Mouse (Mus musculus): ENCODE results near the gene Mfap1b. TPM values are rescaled to one million over a fixed set of nuclear protein-coding genes. Genes with fewer than 3 reads are reported as not detected.
"Not testable (repeated sequence)": the region's sequence is repeated elsewhere in the genome, so short reads cannot be mapped to it uniquely, and the experiment has no call there.

The Mfap1b gene
- polyA plus RNA-seq, 1 experiment, result 0.29 TPM

DNA sequence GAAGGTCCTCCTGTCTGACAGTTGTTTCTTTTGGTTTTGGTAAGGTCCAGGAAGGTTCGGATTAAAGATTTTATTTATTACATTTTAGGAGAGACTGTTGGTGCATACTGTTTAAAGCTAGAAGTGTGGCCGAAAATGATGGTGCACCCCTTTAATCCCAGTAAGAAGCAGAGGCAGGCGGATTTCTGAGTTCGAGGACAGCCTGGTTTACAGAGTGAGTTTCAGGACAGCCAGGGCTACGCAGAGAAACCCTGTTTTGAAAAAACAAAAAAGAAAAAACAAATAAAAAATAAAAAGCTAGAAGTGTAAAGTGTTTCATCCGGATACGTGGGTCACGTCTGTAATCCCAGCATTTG is 291 bp upstream of the Mfap1b start:
- H3K4me1 ChIP-seq (ENCODE audit: control insufficient read depth), result peaks cover 10% of the 10 kb centered on the region
- TF ChIP-seq GATA1 (IDR thresholded peaks at IDR 0.05; ENCODE audit: low read length), result no peak
- peak overlapping the region; percentile 71 for H3K4me3 ChIP-seq (replicated peaks)
- no peaks in the 10 kb centered on the region for H3K9me3 ChIP-seq (ENCODE audit: control insufficient read depth, low read length)
- H3K36me3 ChIP-seq (ENCODE audit: control insufficient read depth), result peaks cover 14% of the 10 kb centered on the region
- H3K27me3 ChIP-seq (ENCODE audit: control insufficient read depth), result no peaks in the 10 kb centered on the region

DNA sequence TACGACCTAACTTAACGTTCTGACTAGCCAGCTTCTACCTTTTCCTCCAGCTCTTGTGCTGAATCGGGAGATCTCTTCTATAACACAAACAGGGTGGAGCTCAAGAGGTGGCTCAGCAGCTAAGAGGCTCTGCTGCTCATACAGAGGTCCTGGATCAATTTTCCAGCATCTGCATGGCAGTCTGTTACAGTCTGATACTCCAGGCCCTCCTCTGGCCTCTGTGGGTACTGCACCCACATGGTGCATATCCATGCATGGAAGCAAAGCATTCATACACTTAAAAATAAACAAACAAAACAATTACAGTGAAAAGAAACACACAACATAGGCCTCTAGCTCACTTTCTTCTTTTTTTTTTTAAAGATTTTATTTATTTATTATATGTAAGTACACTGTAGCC is 1.1 kb downstream of the Mfap1b start:
- not testable (repeated sequence) for H3K4me3 ChIP-seq (replicated peaks); H3K4me1 ChIP-seq (ENCODE audit: control insufficient read depth); H3K9me3 ChIP-seq (ENCODE audit: control insufficient read depth, low read length); H3K27me3 ChIP-seq (ENCODE audit: control insufficient read depth)
- peaks cover 16% of the 10 kb centered on the region for H3K36me3 ChIP-seq (ENCODE audit: control insufficient read depth)

DNA sequence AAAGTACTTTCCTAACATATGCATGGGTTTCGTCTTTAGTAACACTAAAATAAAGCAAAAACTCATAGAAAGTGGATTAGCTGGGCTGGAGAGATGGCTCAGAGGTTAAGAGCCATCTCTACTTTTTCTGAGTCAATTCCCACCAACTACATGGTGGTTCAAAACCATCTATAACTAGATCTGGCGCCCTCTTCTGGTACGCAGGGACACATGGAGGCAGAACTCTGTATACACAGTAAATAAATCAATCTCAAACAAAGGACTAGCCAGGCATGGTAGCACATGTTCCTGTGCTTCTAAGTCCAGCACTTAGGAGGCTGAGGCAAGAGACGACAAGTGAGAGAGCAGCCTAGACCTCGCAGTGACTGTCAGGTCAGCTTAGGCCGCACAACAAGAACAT is 4.9 kb downstream of the Mfap1b start:
- H3K4me1 ChIP-seq (ENCODE audit: control insufficient read depth); H3K9me3 ChIP-seq (ENCODE audit: control insufficient read depth, low read length); H3K27me3 ChIP-seq (ENCODE audit: control insufficient read depth); H3K4me3 ChIP-seq (replicated peaks): not testable (repeated sequence)
- H3K36me3 ChIP-seq (ENCODE audit: control insufficient read depth), result peaks cover 11% of the 10 kb centered on the region

DNA sequence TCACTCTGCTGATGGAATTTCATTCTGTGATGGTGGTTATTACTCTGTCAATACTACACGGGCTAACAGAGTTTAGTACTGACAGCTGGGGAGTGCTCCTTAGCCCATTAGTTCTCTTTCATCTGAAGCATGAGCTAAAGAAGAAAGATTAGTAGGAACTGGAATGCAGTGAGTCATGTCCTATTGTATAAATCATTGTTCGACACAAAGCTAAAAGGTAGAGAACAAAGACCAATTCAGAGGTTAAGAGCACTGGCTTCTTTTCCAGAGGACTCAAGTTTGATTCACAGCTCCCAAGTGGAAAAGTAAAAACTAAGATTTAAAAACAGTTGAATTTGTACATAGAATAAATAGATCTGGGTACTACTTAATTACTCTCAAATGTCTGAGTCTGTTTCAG is 13.8 kb downstream of the Mfap1b start:
- no peaks in the 10 kb centered on the region for H3K9me3 ChIP-seq (ENCODE audit: control insufficient read depth, low read length)
- H3K27me3 ChIP-seq (ENCODE audit: control insufficient read depth), result no peaks in the 10 kb centered on the region
- H3K36me3 ChIP-seq (ENCODE audit: control insufficient read depth), result peaks cover 32% of the 10 kb centered on the region
- H3K4me3 ChIP-seq (replicated peaks), result no peak overlapping the region
- no peak for TF ChIP-seq GATA1 (IDR thresholded peaks at IDR 0.05; ENCODE audit: low read length)
- no peak for TF ChIP-seq TAL1 (IDR thresholded peaks at IDR 0.05; ENCODE audit: low read length)
- peaks cover 30% of the 10 kb centered on the region for H3K4me1 ChIP-seq (ENCODE audit: control insufficient read depth)

DNA sequence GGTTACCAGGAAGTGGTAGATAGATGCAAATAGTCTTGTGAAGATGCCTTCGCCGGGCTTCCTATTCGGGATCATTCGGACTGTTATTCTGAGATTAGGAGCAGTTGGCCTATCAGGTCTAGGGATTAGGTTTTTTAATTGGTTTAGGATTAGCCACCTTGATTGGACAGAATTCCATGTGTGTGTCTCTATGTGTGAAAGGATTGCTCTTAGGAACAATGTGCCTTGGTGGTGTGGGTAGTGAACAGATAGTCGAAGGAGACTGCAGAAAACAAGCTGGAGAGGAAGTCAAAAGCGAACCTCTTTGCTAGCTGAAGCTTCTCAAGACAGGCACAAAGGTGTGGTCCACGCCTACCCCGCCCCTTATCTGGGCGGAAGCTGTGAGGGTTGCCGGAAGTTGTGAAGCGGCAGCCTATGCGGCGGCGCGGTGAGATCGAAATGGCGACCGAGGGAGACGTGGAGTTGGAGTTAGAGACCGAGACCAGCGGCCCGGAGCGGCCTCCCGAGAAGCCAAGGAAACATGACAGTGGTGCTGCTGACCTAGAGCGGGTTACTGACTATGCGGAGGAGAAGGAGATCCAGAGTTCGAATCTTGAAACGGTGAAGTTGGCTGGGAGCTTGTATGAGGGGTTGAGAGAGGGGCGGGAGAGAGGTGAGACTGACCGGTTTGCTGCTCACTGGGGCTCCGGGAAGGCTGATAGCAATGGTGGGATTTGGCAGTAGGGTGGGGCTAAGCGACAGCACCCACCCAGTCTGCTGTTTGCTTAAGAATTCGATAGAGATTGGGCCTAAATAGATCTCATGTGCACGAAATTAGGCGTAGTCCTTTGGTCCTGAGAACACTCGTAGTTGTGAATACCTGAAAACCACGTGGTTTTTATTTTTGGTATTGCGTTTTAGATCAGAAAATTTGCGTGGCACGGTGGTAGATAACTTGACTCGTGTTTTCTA is 16.9 kb downstream of the Mfap1b start, which contains the start of gene Serinc4:
Gene Serinc4 (minus strand): TSS at position 90 of the 951 bp plus-strand sequence.
- Histone ChIP-seq H3K36me3 (ENCODE audit: control insufficient read depth) (peaks cover 55% of the 10 kb centered on the region), H3K4me1 (ENCODE audit: control insufficient read depth) (peaks cover 37% of the 10 kb centered on the region), H3K4me3 (replicated peaks) (peak within 1 kb of the TSS; percentile 79), H3K27me3 (ENCODE audit: control insufficient read depth) (no peaks in the 10 kb centered on the region), H3K9me3 (ENCODE audit: control insufficient read depth, low read length) (no peaks in the 10 kb centered on the region)
- TF ChIP-seq GATA1 (IDR thresholded peaks at IDR 0.05; ENCODE audit: low read length) (peak; percentile 55; the same call in 1 of the 2 replicates), TAL1 (IDR thresholded peaks at IDR 0.05; ENCODE audit: low read length) (no peak)

DNA sequence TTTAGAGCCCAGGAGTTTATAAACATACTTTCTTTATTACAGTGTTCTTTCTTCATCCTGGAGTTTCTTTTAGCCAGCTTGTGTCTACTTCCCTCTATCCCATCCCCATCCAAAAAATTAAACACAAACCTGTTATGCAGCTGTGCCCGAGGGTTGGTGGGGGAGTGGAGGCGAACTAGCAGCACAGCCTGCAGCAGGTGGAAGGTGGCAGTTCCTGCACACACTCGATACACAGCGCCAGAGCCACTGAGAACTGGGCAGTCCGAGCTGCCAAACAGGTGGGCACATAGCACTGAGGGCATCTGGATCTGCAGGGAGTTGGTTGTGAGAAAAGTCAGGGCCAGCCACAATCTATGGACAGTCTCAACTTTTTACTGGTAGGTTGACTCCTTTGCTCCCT is 18.3 kb downstream of the Mfap1b start:
- Histone ChIP-seq H3K27me3 (ENCODE audit: control insufficient read depth) (no peaks in the 10 kb centered on the region), H3K36me3 (ENCODE audit: control insufficient read depth) (peaks cover 60% of the 10 kb centered on the region), H3K4me1 (ENCODE audit: control insufficient read depth) (peaks cover 45% of the 10 kb centered on the region), H3K9me3 (ENCODE audit: control insufficient read depth, low read length) (no peaks in the 10 kb centered on the region), H3K4me3 (replicated peaks) (no peak overlapping the region)
- TF ChIP-seq GATA1 (IDR thresholded peaks at IDR 0.05; ENCODE audit: low read length) (no peak), TAL1 (IDR thresholded peaks at IDR 0.05; ENCODE audit: low read length) (no peak)

DNA sequence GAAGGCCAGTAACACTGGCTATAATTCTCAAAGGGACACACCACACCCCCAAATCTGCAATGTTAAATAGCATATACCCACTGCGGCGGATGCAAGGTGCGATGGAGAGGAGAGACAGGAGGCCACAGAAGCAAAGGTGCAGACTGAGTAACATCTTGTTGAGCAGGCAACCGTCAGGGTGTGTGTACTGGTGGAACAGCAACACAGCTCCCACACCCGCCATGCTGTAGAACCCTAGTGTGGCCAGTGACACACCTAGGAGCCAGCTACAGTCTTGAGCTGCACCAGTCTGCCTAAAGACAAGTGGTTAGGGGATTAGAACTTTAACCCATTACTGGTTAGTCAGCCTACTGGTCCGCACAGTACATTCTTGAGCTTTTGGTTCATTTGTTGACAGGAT is 19.9 kb downstream of the Mfap1b start:
- H3K27me3 ChIP-seq (ENCODE audit: control insufficient read depth), result no peaks in the 10 kb centered on the region
- no peak overlapping the region for H3K4me3 ChIP-seq (replicated peaks)
- peaks cover 49% of the 10 kb centered on the region for H3K36me3 ChIP-seq (ENCODE audit: control insufficient read depth)
- TF ChIP-seq TAL1 (IDR thresholded peaks at IDR 0.05; ENCODE audit: low read length) (no peak), GATA1 (IDR thresholded peaks at IDR 0.05; ENCODE audit: low read length) (no peak)
- H3K4me1 ChIP-seq (ENCODE audit: control insufficient read depth), result peaks cover 53% of the 10 kb centered on the region
- no peaks in the 10 kb centered on the region for H3K9me3 ChIP-seq (ENCODE audit: control insufficient read depth, low read length)

DNA sequence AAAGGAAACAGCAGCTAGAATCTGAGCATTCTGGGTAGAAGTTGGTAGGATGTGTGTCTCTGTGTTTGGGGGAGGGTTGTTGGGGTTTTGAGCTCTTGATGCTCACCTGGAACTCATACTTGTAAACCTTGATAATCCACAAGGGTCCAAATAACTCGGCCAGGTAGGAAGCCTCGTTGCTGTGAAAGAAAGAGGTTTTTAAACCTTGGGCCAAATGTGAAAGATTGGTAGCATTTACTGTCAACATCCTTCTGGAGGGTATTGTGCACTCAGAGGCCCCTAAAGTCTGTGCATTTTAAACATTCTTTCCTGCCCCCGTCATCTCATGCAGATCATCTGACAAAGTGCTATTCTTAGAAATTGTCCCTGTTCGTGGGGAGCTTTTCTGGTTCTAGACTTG is 20.9 kb downstream of the Mfap1b start, which contains the start of gene Hypk:
Gene Hypk (plus strand): TSS at position 301 of the 400 bp plus-strand sequence.
- Histone ChIP-seq H3K4me3 (replicated peaks) (no peak within 1 kb of the TSS), H3K27me3 (ENCODE audit: control insufficient read depth) (no peaks in the 10 kb centered on the region), H3K9me3 (ENCODE audit: control insufficient read depth, low read length) (no peaks in the 10 kb centered on the region), H3K36me3 (ENCODE audit: control insufficient read depth) (peaks cover 41% of the 10 kb centered on the region), H3K4me1 (ENCODE audit: control insufficient read depth) (peaks cover 53% of the 10 kb centered on the region)
- TF ChIP-seq TAL1 (IDR thresholded peaks at IDR 0.05; ENCODE audit: low read length), result no peak
- no peak for TF ChIP-seq GATA1 (IDR thresholded peaks at IDR 0.05; ENCODE audit: low read length)

DNA sequence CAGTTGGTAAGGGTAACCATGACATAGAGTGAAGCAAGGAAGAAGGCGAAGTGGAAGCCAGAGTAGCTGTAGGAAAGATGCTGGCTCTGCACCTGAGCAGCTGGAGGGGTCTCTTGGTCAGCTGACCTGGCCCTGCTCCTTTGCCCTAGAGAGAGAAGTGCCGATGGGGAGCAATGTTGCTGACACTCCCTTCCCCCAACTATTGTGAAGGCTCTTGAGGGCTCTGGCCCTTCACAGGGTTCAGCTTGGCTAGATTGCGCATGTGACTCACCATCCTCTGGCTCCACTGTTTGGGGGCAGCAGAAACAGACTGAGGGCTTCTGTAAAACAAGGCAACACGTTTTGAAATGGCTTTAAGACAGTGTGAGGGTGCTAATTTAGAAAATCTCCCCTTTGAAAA is 21.5 kb downstream of the Mfap1b start:
- Histone ChIP-seq H3K4me1 (ENCODE audit: control insufficient read depth) (peaks cover 52% of the 10 kb centered on the region), H3K9me3 (ENCODE audit: control insufficient read depth, low read length) (no peaks in the 10 kb centered on the region), H3K27me3 (ENCODE audit: control insufficient read depth) (no peaks in the 10 kb centered on the region), H3K36me3 (ENCODE audit: control insufficient read depth) (peaks cover 41% of the 10 kb centered on the region), H3K4me3 (replicated peaks) (no peak overlapping the region)
- TF ChIP-seq GATA1 (IDR thresholded peaks at IDR 0.05; ENCODE audit: low read length) (no peak), TAL1 (IDR thresholded peaks at IDR 0.05; ENCODE audit: low read length) (no peak)

DNA sequence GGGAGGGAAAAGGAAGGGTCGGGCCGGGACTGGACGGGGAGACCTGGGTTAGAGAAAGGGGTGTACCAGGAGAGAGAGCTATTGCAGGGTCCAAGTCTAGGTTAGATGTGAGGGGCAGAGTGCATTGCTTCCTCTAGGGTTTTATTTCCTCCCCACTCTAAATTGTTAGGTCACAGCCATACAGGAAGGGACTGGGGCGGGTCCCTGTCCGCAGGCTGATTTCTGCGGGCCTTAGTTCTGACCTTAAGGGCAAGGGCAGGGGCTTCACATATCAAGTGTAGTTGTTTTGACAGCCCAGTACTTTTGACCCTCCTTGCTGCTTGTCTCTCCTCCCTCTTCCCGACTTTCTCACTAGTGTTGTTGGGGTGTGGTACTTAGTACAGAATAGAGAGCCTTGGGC is 23.8 kb downstream of the Mfap1b start:
- no peak for TF ChIP-seq TAL1 (IDR thresholded peaks at IDR 0.05; ENCODE audit: low read length)
- TF ChIP-seq GATA1 (IDR thresholded peaks at IDR 0.05; ENCODE audit: low read length), result no peak
- H3K27me3 ChIP-seq (ENCODE audit: control insufficient read depth), result no peaks in the 10 kb centered on the region
- peaks cover 40% of the 10 kb centered on the region for H3K4me1 ChIP-seq (ENCODE audit: control insufficient read depth)
- H3K36me3 ChIP-seq (ENCODE audit: control insufficient read depth), result peaks cover 37% of the 10 kb centered on the region
- H3K4me3 ChIP-seq (replicated peaks), result peak overlapping the region; percentile 87
- H3K9me3 ChIP-seq (ENCODE audit: control insufficient read depth, low read length), result no peaks in the 10 kb centered on the region

Data from erythroblast, embryonic 14.5 days (primary cell).